Mouse (Mus musculus) heart, embryonic 11.5 days (tissue): ENCODE measurements around the gene Stab2. TPM values are rescaled to one million over a fixed set of nuclear protein-coding genes. Genes with fewer than 3 reads are reported as not detected.

Experiments
- ATAC-seq: fragments of 200-750 bp; cut with Nextera tagmentation; replicated peaks from 2 replicates; pipeline ENCODE4 v1.8.0; 2017; ENCODE audit warnings: moderate library complexity; ENCODE audit not compliant: insufficient number of reproducible peaks, low FRiP score, low TSS enrichment
- H3K27ac ChIP-seq: fragments of 300-500 bp; sonication (generic); 2 replicates; pipeline ENCODE4 v1.5.1; 2014; ENCODE audit warnings: mild to moderate bottlenecking, low read depth, low read length
- H3K27me3 ChIP-seq: fragments of 300-500 bp; sonication (generic); 2 replicates; pipeline ENCODE4 v1.6.1; 2014; ENCODE audit warnings: mild to moderate bottlenecking, low read length, mixed read lengths; ENCODE audit not compliant: control insufficient read depth, insufficient read depth
- H3K36me3 ChIP-seq: fragments of 300-500 bp; sonication (generic); 2 replicates; pipeline ENCODE4 v1.6.1; 2014; ENCODE audit warnings: mild to moderate bottlenecking, low read length, moderate library complexity, mixed read lengths; ENCODE audit not compliant: control insufficient read depth, insufficient read depth
- H3K4me1 ChIP-seq: fragments of 300-500 bp; sonication (generic); 2 replicates; pipeline ENCODE4 v1.6.1; 2014; ENCODE audit warnings: low read length; ENCODE audit not compliant: control insufficient read depth, insufficient read depth
- H3K4me2 ChIP-seq: fragments of 300-500 bp; sonication (generic); 2 replicates; pipeline ENCODE4 v1.6.1; 2014; ENCODE audit warnings: mild to moderate bottlenecking, moderate library complexity
- H3K4me3 ChIP-seq: fragments of 300-500 bp; sonication (generic); 2 replicates; pipeline ENCODE4 v1.5.1; 2014; ENCODE audit warnings: low read depth, low read length
- H3K9ac ChIP-seq: fragments of 300-500 bp; sonication (generic); 2 replicates; pipeline ENCODE4 v1.6.1; 2014; ENCODE audit warnings: mild to moderate bottlenecking, low read depth, low read length, moderate library complexity
- H3K9me3 ChIP-seq: fragments of 300-500 bp; sonication (generic); replicated peaks from 2 replicates; pipeline ENCODE4 v1.6.1; 2016; ENCODE audit warnings: low read length; ENCODE audit not compliant: control insufficient read depth
- WGBS: fragments of 180-500 bp; shearing (Covaris S2); extraction: QIAGEN DNeasy Blood & Tissue Kit; methylation state at CpG from one replicate; pipeline ENCODE4 v1.1.7; 2014; ENCODE audit not compliant: insufficient replicate concordance; 5-methylcytosine and 5-hydroxymethylcytosine counted together
- polyA plus RNA-seq: library from polyadenylated mRNA; unstranded; fragments of >200 nt; fragmentation: Nextera tagmentation; extraction: Ambion mirVana; gene quantifications from 2 replicates; pipeline ENCODE4 v1.2.1, GENCODE M21; 2014

Stab2 gene
- polyA plus RNA-seq = 0.41 and 1.5 TPM in 2 replicates

GRCm38 (mm10) chr10:87007385-87008214, at the start of gene Stab2:
Stab2 (minus strand) TSS chr10:87008025.
- H3K4me1 ChIP-seq = no peaks in the 10 kb centered on the region
- H3K36me3 ChIP-seq = no peaks in the 10 kb centered on the region
- no peak within 1 kb of the TSS for H3K9ac ChIP-seq
- 58% methylated on average over 8 of the region's 8 CpGs for WGBS
- H3K9me3 ChIP-seq = no peaks in the 10 kb centered on the region
- no peak within 1 kb of the TSS for H3K27ac ChIP-seq
- no peaks in the 10 kb centered on the region for H3K27me3 ChIP-seq
- no peak within 1 kb of the TSS for H3K4me3 ChIP-seq
- no peak within 1 kb of the TSS for H3K4me2 ChIP-seq
- no peak for ATAC-seq

- no peaks in the 10 kb centered on the region for H3K36me3 ChIP-seq
- no peak overlapping the region for H3K4me2 ChIP-seq
- no peaks in the 10 kb centered on the region for H3K4me1 ChIP-seq
- WGBS = 43% methylated on average over 4 of the region's 4 CpGs
- H3K9me3 ChIP-seq = no peaks in the 10 kb centered on the region
- no peak for ATAC-seq
- H3K27ac ChIP-seq = no peak overlapping the region
- no peak overlapping the region for H3K9ac ChIP-seq
- H3K4me3 ChIP-seq = no peak overlapping the region
- H3K27me3 ChIP-seq = peaks cover 8% of the 10 kb centered on the region; the same call in 1 of the 2 replicates
Measured at GRCm38 (mm10) chr10:87051714-87052113, 43.9 kb upstream of the Stab2 start.

- 69% methylated on average over 3 of the region's 3 CpGs for WGBS
Measured at GRCm38 (mm10) chr10:87049179-87049578, 41.4 kb upstream of the Stab2 start.

GRCm38 (mm10) chr10:87046931-87047468, 39.2 kb upstream of the Stab2 start:
- WGBS = 83% methylated on average over 10 of the region's 10 CpGs
- Histone ChIP-seq H3K4me3 (no peak overlapping the region), H3K27me3 (peaks cover 5% of the 10 kb centered on the region; the same call in 1 of the 2 replicates), H3K36me3 (no peaks in the 10 kb centered on the region), H3K4me1 (no peaks in the 10 kb centered on the region), H3K4me2 (no peak overlapping the region), H3K27ac (no peak overlapping the region), H3K9ac (no peak overlapping the region), H3K9me3 (no peaks in the 10 kb centered on the region)
- ATAC-seq = no peak

More at GRCm38 (mm10) chr10:87049179-87049578, 41.4 kb upstream of the Stab2 start:
- Histone ChIP-seq H3K4me1 (no peaks in the 10 kb centered on the region), H3K4me3 (no peak overlapping the region), H3K9me3 (no peaks in the 10 kb centered on the region), H3K9ac (no peak overlapping the region), H3K36me3 (no peaks in the 10 kb centered on the region), H3K27ac (no peak overlapping the region), H3K4me2 (no peak overlapping the region), H3K27me3 (peaks cover 2% of the 10 kb centered on the region; the same call in 1 of the 2 replicates)
- no peak for ATAC-seq

GRCm38 (mm10) chr10:87046469-87046868, 38.6 kb upstream of the Stab2 start:
- Histone ChIP-seq H3K36me3 (no peaks in the 10 kb centered on the region), H3K27me3 (peaks cover 5% of the 10 kb centered on the region; the same call in 1 of the 2 replicates), H3K4me2 (no peak overlapping the region), H3K27ac (no peak overlapping the region), H3K9me3 (no peaks in the 10 kb centered on the region), H3K9ac (no peak overlapping the region), H3K4me1 (no peaks in the 10 kb centered on the region), H3K4me3 (no peak overlapping the region)
- WGBS = 29% methylated on average over 6 of the region's 6 CpGs
- ATAC-seq = no peak

- no peak overlapping the region for H3K27ac ChIP-seq
- H3K4me2 ChIP-seq = no peak overlapping the region
- no peaks in the 10 kb centered on the region for H3K4me1 ChIP-seq
- no peak overlapping the region for H3K9ac ChIP-seq
- ATAC-seq = peak; percentile 68; the same call in 1 of the 2 replicates
- 35% methylated on average over 3 of the region's 3 CpGs for WGBS
- H3K4me3 ChIP-seq = no peak overlapping the region
- H3K36me3 ChIP-seq = no peaks in the 10 kb centered on the region
- no peaks in the 10 kb centered on the region for H3K9me3 ChIP-seq
- peaks cover 4% of the 10 kb centered on the region; the same call in 1 of the 2 replicates for H3K27me3 ChIP-seq
Measured at GRCm38 (mm10) chr10:87045273-87045672, 37.4 kb upstream of the Stab2 start.

GRCm38 (mm10) chr10:87041265-87041664, 33.4 kb upstream of the Stab2 start:
- no peak for ATAC-seq
- WGBS = 82% methylated on average over 7 of the region's 7 CpGs
- H3K27ac ChIP-seq = no peak overlapping the region
- no peak overlapping the region for H3K4me2 ChIP-seq
- peaks cover 8% of the 10 kb centered on the region for H3K4me1 ChIP-seq
- no peaks in the 10 kb centered on the region for H3K36me3 ChIP-seq
- no peak overlapping the region for H3K4me3 ChIP-seq
- H3K9me3 ChIP-seq = no peaks in the 10 kb centered on the region
- 0 out of 2 replicates have a peak, but pooled peaks cover 3% of the 10 kb centered on the region for H3K27me3 ChIP-seq
- no peak overlapping the region for H3K9ac ChIP-seq

GRCm38 (mm10) chr10:87039800-87040199, 32.0 kb upstream of the Stab2 start:
- H3K4me1 ChIP-seq = peaks cover 8% of the 10 kb centered on the region
- 37% methylated on average over 3 of the region's 3 CpGs for WGBS
- no peaks in the 10 kb centered on the region for H3K36me3 ChIP-seq
- peak overlapping the region; percentile 32; the same call in 1 of the 2 replicates for H3K27ac ChIP-seq
- no peak overlapping the region for H3K4me3 ChIP-seq
- no peaks in the 10 kb centered on the region for H3K9me3 ChIP-seq
- H3K27me3 ChIP-seq = 0 out of 2 replicates have a peak, but pooled peaks cover 3% of the 10 kb centered on the region
- H3K9ac ChIP-seq = no peak overlapping the region
- H3K4me2 ChIP-seq = no peak overlapping the region
- ATAC-seq = 0 out of 2 replicates have a peak, but pooled peaks have one; percentile 14
